Mouse (Mus musculus): Measurements from ENCODE around the gene Pla2g4d.
"Not testable (repeated sequence)": the region's sequence is repeated elsewhere in the genome, so short reads cannot be mapped to it uniquely, and the experiment has no call there.

Pla2g4d gene

GRCm38 (mm10) chr2:120261346-120261745, 27.7 kb downstream of the Pla2g4d start:
- DNase-seq (ENCODE audit: low spot score): no peak

DNA sequence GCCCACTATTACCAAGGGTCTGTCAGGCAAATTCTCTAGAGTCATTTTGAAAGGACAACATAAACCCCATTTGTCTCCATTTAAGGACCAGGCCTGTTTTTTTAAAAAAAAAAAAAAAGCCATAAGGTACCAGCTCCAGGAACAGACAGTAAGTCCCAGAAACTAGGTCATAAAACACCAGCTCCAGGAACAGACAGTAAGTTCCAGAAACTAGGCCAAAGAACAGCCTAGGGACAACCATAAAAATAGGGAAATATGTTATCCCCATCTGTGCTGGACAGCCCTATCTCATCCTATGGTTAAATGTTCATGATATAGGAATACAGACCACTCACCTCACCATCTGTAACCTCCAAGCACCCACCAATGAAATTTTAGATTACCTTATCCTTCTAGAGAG, 32.7 kb downstream of the Pla2g4d start:
- no peak for DNase-seq (ENCODE audit: low spot score)

DNA sequence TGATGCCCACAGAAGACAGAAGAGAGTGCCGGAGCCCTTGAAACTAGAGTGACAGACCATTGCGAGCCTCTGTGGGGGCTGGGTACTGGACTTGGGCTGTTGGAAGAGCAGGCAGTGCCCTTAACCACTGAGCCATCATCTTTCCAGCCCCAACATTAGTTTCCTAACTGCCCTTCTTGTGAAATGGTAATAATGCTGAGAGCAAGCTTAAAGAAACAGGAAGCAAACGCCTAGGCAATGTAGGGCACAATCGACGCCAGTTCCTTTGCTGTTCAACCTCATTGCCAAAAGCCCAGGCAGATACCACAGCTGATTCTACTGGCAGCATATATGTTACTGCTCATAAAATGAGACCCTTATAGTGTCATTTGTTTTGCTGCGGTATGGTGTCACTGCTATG, 36.4 kb downstream of the Pla2g4d start:
- DNase-seq (ENCODE audit: low spot score): no peak

GRCm38 (mm10) chr2:120245421-120246016, 43.5 kb downstream of the Pla2g4d start:
- no peak for DNase-seq (ENCODE audit: low spot score)

DNA sequence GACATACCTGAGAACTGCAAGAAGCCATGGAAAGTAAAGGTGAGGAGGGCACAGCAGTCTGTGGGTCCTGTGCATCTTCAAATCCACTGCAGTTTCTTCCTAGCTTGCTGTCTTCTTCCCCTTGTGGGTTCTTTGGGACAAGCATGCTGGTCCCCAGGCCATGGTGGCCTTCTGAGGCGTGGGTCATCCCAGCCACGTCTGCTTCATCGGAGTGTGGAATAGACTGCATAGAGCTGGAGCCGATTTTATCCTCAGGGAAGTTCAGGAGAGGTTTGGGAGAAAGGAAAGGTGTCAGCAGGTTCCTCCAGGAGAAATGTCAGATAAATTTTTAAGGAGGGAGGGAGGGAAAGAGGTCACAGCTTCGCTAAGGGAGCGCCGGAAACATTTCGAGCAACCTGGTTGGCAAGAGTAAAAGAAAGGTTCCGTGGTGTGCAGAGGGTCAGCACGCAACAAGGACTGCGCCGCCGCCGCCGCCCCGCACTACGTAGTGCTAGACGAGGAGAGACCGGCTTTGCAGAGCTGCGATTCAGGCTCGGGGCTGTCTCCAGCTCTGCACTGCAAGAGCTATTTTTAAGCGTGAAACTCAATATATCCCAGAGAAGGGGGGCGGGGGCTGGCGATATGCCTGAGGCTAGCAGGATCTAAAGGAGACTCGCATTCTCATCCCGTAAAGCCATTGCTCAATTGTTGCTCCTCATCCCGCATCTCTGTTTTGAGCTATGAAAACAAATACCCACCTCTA, 44.1 kb downstream of the Pla2g4d start, which contains the start of gene Pla2g4e:
Gene Pla2g4e (minus strand): TSS at position 657 of the 742 bp plus-strand sequence.
- DNase-seq (ENCODE audit: low spot score): peak; percentile 54

GRCm38 (mm10) chr2:120243995-120244394, 45.0 kb downstream of the Pla2g4d start:
- no peak for DNase-seq (ENCODE audit: low spot score)

DNA sequence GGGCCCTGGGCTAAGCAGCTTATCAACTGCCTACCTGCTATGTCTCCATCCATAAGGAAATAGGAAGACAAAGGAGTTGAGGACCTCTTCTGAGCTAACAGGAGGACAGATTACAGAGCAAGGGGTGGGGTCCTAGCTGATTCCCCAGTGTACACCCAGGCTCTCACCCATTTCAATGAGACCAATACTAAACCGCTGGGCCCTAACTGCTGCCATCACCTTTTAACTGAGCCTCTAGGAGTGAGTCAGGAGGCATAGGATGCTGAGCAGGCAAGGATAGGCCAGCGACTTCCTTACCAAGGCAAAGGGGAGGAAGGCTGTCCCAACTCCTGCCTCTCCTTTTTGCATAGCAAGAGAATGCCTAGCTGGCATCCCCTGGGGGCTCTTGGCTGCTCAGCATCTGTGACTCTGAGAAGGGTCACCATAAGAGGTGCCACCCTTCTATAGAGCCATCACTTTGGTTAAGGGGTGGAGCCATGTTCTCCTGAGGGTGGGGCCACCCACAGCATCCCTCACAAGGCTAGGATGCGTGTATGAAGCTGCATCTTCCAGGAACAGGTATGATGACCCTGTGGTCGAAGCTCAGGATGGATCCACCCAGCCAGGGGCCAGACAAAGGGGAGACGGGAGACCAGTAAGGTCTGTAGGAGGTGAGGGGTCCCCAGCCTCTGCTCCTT, 46.1 kb downstream of the Pla2g4d start:
- DNase-seq (ENCODE audit: low spot score): no peak

DNA sequence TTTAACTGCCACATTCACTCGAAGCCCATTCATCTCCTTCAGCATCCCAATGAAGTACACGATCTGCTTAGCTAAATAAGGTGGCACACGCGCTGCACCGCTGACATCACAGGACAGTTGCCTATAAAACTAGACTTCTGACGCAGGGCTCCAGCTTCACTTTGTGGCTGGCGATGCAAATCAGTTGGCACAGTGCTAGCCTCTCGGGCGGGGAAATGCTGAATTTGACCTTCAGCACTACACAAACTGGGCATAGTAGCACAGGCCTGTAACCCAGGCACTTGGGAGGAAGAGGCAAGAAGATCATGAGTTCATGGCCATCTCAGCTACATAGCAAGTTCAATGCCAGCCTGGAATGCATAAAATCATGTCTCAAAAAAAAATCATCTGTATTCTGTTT, 50.3 kb downstream of the Pla2g4d start:
- DNase-seq (ENCODE audit: low spot score): not testable (repeated sequence)

GRCm38 (mm10) chr2:120237784-120238183, 51.2 kb downstream of the Pla2g4d start:
- no peak for DNase-seq (ENCODE audit: low spot score)

DNA sequence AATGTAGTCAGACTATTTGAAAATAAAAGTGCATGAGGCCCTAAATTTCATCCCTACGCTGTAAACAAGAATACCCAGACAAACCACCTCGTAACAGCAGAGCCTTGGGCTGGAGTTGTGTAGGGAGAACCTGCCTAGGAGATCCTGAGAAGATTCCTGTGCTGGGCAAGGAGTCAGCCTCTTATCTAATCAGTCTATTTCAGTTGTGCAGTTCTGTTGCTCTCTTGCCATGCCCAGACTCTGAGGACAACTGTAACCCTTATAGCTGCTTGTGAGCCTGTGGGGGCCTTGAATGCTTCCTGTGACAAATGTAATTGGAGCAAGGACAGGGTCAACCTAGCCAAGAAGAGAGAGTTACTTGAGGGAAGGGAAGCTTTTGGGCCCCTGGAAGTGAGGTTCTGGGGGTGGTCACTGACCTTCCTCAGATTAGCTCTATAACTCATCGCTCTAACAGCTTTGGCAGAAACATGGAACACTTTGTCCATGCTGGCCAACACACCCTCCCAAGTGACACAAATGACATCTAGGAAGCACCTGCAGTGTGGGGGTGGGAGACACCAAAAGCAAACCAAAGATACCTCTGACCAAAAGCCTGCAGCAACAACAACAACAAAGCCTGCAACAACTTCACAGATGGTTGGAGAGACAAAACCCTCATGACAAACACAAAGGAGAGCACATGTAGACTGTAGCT, 52.9 kb downstream of the Pla2g4d start:
- DNase-seq (ENCODE audit: low spot score): no peak

GRCm38 (mm10) chr2:120235381-120235780, 53.6 kb downstream of the Pla2g4d start:
- no peak for DNase-seq (ENCODE audit: low spot score)

DNA sequence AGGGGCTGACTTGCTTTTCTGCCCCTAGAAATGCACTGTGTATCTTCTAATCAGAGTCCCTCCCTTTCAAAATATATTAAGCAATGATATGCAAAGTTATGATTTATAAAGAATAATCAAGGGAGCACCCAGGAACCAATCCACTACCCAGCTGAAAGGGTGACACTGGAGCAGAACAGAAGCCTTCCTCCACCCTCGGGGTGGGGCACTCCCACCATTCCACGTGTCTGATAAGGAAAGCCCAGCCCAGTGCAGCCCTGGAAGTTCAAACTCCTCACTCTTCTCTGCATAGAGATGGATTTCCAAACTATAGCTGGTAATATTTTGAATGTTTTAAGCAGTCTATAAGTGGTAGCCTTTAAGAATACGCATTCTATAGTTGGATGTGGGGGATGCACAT, 57.4 kb downstream of the Pla2g4d start:
- DNase-seq (ENCODE audit: low spot score): no peak
